Mouse (Mus musculus) monocyte, adult 2 months (primary cell): ENCODE results near the gene Smim22.

ENCODE experiments used
- DNase-seq, 2 experiments: peaks; one replicate each; pipeline ENCODE4 v3.0.0; 2022; ENCODE audit warnings: low spot score in 2 of 2, low read depth in 1 of 2

Smim22 gene

DNA sequence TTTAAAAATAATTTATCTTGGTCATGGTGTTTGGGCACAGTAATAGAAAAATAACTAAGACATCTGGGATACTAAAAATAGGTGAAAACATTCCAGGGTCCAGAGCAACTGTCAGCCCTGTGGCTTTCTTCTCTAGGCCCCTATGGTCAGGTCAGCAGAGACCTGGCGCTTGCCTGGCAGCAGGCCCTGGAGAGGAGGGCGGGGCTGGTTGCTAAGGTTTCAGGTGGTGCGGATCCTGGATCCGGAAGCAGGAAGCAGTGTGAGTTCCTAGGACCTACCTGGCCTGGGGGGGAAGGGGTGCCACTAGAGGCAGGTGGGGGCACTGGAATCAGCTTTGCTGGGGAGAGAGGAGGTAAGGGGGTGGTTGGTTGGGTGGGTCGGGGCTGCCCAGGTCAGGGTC lies at the start of gene Smim22:
Gene Smim22 (plus strand): TSS at position 222 of the 400 bp plus-strand sequence.
- no peak for DNase-seq

DNA sequence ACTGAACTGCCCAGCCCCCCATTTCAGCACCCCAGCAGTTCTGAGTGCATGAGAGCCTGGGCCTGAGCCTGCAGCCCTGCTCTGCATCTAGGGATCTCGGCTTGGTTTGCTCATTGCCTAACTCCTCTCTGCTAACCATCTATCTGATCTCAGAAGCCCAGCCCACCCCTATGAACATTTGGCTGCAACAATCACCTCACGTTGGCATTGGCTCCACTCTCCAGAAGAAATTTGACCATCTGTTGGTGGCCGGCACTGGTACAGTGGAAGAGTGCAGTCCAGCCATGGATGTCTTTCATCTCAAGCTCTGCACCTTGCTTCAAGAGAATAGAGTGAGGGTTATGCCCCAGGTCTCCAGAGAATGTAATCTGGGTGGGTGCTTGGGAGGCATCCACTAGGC lies 49.6 kb upstream of the Smim22 start:
- no peak for DNase-seq

DNA sequence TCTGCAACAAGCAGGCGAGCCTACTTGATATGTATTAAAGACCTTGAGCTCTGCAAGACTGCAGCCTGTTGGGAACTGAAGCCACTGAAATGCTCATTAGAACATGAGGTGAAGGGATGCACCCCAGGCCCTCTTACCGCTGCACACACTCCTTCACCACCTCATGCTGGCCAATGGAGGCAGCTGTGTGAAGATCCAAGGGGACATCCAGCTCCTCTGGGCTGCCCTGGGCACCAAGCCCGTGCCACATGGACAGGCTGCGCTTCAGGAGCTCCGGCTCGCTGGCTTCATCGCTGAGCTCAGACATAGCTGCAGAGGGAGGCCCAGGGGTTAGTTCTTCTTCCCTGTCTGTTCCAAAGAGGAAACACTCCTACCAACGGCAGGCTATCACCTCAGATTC lies 46.8 kb upstream of the Smim22 start:
- no peak for DNase-seq

DNA sequence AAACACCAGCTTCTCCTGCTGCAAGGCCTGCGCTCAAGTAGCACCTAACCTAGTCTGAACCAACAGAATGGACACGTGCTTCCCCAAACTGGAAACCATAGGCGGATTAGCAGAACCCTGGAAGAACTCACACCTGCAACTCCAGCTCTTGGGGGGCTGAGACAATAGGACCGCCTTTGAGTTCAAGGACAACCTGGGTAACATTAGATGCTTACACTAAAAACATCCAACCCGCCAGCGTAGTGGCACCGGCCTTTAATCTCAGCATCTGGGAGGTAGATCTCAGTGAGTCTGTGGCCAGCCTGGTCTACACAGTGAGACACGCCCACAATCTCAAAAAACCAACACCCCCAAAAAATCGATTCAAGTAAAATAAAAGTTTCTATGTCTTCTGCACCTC lies 43.7 kb upstream of the Smim22 start:
- DNase-seq: no peak

DNA sequence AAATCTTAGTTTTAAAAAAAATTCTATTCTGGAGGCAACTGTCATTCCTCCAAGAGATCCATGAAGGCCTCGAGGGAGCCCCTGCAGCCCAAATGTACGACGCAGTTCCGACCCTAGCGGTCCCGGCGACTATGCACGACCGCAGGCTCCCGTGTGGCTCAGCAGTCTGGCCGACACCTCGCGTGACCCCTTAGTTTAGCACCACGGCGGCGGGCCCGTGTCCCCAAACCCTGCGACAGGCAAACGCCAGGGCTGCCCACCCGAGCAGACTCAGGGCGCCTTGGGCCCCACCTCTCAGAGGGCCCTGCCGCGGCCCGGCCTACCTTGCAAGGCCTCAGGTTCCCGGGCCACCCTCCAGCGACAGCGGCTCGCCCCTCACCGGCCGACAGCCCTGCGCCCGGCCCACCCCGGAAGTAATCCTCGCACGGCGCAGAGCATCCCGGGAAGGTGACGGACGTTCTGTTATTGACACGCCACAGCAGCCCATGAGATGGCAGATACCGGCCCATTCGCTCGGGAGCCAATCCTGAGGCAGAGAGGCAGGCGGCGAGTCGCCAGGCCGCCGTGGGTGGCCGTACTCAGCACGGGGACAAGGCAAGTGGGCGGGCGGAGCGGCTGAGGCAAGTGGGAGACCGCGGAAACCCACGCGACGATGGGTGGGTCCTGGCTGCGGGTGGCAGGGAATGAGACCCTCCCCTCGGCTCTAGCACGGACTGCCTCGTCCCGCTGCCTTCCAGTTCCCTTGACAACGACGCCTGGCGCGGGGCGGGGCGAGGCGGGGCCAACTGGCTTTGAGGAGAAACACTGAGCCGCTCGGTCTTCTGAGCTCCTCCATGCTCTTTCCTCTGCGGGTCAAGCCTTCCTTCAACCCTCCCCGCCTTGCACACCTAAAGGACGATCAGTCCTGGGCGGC lies 43.0 kb upstream of the Smim22 start, which contains the start of gene Anks3:
Gene Anks3 (minus strand): TSS at position 409 of the 913 bp plus-strand sequence.
- peak; percentile 94 to 95 for DNase-seq

DNA sequence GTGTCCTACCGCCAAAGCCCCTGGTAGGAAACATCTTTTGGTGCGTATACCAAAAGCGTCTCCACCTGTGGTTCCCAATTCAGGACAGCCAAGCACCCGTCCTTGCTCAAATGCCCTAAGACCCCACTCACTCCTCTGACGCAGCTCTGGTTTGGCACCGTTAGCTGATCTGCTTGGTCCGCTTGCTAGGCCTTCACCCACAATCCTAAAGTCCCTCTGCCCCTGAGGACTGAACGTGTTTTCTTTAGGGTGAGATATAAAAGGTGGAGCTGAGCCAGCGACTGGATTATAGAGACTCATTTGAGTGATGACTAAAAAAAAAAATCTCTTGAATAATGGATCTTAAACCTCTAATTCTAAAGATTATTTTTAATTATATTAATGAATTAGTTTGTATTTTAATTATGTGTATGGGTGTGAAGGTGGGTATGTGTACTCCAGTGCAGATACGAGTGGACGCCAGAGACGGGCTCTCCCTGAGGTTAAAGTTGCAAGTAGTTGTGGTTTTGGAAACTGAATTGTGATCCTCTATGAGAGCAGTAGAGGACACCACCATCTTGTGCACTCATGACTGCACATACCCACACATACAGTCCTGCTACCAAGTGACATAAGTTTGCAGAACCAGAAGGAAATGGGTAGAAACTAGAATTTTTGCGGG lies 42.2 kb upstream of the Smim22 start:
- DNase-seq: no peak

DNA sequence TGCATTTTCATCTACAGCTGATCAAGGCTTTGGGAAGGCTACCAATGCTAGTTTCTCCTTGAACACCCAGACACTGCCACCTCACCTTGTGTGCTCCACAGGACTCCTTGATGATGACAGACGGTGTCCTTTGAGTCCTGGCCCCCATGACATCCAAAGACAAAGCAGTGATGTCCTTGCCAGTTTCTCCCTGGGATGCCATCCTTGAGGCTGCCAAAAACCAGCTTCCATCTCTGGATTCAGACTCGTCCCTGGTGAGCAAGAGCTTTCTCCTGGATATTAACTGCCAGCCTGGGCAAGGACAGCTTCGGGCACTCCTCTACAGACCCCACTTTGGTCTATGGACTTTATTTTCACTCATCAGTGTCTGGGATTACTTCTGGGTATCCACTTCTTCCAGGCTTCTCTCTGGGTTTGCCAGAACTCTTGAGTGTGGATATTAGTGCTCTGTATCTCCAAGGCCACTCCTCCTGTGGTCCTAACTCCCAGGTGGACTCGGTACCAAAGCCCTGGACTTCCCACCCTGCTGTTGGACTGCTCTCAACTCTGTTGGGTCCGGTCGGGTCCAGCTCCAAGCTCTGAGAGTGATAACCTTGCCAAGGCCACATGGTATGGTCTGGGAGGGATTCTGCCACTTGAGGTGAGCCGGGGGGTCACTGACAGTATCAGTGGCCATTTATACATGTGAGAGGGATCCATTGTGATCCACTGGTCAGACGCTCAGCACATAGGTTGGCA lies 41.5 kb upstream of the Smim22 start:
- DNase-seq: no peak

DNA sequence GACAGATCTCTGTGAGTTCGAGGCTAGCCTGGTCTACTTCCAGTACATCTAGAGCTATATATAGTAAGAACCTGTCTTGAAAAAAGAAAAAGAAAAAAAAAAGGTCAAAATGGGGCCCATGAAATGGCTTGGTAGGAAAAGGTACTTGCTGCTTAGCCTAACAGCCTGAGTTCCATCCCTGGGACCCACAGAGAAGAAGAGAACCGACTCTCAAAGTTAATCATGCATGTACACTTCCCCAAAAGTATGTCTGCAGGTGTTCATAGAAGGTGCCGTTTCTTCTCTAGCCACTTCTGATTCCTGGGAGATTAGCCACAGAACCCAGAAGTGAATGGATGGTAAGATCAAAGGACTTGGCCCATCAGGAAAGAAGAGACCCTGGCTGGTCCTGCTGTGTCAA lies 38.7 kb upstream of the Smim22 start:
- DNase-seq: no peak

DNA sequence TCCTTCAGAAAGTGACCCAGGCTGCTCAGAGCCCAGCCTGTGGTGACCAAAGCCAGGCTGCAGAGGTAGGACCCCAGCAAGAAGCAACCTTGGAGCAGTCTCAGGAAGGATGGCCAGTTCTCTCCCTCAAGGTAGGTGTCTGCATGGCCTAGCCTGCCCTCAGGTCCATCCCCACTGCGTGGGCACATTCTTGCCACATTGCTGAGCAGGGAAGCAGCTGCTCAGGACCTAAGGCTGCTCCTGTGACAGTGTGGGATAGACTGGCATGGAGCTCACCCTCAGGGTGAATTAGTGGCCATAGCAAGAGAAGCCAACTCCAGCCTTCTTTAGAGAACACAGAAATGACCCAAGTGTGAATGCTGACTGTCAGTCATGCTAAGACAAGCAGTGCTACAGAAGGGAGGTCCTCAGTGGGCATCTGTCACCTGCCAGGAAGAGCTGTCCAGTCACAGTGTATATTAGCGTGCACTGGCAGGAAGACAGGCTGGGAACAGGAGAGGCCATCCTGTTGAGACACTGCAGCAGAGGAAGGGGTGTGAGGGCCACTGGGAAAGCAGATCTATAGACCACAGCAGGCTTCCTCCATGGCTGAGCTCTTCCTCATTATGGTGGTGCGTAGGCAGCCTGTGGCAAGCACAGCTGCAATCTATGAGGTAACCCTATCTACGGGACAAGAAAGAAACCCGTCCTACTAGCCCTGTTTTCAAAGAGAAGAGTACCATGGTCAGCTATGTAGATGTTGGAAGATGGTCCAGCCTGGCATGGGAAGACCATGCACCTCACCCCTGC lies 37.8 kb upstream of the Smim22 start:
- peak; percentile 23 to 45 for DNase-seq

DNA sequence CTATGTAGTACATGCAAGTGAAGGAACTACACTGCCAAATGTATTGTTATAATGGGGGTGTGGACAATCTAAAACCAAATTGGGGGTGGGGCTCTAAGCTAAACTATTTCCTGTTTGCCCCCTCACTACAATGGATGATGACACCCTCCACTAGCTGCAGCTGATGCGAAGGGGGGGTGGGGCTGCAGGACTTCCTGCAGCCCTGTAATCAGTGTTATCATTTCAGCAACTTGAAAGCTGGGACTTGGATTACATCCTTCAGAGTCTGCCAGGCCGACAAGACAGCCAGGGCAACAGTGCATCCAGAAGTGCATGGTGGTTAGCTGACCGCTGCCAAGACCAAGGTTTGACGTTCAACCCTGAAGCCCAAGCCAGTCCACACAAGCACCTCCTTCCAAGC lies 35.5 kb upstream of the Smim22 start:
- no peak for DNase-seq

DNA sequence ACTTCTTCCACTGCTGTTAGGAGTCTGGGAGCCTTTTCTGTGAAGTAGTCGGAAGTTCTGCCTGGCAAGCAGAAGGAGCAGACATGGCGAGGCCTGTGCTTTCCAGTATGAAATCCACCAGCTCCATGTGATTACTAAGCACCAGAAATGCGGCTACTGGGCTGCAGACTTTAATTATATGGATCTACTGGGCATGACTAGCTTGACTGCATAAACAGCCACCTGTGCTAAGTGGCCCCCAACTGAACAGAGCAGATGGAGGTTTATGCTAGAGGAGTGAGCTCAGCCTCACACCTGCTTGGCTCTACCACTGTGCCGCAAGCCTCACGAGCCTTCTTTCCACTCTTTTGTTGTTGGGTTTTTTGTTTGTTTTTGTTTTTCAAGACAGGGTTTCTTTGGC lies 32.6 kb upstream of the Smim22 start:
- DNase-seq: no peak

DNA sequence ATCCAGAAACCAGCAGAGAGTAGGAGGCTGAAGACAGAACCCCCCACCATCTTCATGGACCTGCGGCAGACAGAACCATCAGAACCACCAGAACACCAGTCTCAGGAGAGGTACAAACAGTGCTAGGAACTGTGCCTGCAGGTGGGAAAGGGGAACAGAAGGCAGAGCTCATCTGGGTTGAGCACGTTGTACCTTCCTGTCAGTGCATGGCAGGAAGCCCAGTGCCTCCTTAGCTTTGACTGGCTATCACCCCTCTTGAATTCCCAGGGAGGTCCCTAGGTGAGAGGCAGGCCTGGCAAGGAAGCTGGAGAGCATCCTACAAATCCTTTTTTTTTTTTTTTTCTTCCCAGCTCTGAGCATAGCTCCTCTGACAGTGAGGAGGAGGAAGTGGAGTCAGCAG lies 30.9 kb upstream of the Smim22 start:
- DNase-seq: no peak

DNA sequence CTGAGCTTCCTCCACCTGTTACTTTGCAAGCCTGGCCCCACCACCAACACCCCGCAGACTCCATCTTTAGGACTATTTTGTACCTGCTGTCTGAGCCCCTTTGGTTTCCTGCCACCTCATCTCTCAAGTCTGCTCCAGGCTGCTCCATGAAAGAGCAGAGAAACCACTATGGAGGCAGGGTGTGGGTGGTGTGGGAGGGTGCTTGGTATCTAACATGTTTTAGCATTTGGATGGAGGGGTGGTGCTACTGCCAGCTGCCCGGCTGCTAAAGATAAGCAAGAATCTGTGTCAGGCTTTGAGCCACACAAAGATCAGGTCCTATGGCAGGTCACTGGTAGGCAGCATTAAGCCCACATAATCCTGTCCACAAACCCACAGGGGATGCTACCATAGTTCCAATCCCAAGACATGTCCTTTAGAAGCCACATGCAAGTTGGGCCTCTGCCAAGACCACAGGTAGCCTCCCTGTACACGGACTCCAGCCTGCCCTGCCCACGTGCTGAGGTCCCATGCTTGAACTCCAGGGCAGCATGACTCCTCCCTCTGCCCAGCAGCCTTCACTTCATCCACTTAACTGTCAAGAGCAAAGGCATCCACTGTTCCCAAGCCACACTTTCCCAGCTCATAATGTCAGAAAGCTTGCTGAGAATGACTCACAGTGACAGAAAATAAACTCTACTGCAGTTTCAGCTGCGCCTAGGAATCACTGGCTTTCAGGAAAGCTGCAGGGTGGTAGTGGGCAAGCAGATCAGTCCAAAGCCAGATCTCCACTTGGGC lies 28.6 kb upstream of the Smim22 start:
- DNase-seq: no peak

DNA sequence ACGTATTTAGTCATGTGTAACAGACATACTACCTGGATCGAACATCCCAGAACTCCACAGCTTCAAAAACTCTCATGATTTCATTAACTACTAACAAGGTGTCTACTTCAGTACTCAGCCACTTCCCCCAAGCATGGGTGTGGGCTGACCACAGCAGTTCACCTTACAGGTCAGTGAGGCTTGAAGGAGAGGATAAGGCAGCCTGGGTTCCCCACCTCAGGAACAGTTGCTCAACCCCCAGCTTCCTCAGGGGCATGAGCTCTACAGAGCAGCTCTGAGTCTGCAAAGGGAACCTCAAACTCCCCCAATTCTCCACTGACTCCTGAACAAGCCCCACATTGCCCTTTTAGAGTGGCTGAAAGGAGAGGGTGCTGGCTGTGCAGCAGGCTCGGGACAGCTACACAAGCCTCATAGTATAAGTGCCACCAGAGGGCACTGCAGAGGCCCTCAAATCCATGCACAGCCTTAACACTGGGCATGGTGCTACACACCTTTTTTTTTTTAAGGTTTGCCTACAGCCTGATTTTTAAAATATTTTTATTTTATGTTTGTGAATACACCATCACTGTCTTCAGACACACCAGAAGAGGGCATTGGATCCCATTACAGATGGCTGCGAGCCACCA lies 27.2 kb upstream of the Smim22 start:
- DNase-seq: no peak

DNA sequence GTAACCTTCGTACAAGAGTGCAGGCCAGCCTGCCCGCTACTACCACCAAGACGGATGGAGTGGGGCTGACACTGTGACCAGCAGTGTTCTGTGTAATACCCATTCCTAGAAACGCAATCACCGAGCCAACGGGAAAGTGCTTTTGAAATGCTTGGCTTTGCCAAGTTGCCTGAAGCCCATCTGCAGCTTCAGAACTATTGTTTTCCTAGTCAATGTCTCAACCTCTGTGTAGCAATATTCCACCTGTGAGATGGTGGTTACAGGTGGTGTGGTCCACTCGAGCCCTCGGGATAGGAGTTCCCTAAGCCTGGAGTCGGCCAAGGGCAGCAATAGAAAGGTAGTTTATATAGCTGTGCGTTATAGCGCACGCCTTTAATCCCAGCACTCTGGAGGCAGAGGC lies 22.4 kb upstream of the Smim22 start:
- DNase-seq: no peak

DNA sequence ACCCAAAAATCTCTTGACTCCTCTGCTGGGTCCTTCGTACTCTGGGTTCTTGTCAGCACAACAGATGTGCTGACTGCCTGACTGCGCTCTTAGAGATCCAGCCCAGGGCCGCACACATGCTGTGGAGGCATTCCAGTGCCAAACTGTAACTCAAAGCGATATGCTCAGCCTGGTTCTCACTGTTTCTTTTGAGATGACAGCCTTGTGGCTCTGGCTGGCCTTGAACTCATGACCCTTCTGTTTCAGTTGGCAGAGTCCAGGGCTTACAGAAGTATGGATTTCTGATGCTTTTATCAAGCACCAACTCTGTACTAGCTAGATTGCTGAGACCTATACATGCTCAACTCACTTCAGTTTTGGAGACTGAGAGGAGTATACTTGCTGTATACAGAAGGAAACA lies 13.8 kb upstream of the Smim22 start:
- DNase-seq: no peak

DNA sequence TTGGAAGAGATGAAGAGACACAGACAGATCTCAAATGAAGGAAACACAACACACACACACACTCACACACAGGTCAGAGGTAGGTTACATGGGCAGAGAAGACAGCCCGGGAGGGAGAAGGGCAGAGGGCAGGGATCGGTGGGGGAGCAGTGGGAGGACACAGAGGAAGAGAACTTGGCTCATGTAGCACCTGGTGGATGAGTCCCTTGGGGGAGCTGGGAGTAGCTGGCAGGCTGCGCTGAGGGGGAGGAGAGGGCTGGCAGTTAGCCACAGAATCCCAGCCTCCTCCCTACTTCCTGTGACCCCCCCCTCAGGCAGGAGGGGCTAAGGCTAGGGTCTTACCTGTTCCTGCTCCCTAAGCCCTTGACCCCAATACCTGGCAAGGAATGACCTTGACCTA lies 9.5 kb upstream of the Smim22 start, which contains the start of gene Sept12:
Gene Sept12 (minus strand): TSS at position 300 of the 400 bp plus-strand sequence.
- DNase-seq: no peak

DNA sequence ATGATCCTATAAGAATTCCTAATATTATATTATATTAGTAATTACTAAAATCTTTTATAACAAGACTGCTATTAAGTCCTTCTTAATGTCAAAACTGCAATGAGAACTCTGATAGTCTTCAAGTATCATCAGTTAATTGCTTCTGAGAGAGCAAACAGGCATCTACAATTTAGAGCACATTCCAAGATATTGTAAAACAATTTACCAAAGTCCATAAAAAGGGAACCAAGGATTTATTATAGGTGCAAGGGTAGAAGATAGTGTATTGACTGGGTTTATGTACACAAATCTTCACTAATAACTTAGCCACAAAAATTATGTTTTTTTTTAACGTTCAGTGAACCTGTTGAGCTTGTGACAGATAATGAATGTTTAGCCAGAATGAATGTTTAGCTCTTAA lies 8.1 kb upstream of the Smim22 start:
- no peak for DNase-seq

DNA sequence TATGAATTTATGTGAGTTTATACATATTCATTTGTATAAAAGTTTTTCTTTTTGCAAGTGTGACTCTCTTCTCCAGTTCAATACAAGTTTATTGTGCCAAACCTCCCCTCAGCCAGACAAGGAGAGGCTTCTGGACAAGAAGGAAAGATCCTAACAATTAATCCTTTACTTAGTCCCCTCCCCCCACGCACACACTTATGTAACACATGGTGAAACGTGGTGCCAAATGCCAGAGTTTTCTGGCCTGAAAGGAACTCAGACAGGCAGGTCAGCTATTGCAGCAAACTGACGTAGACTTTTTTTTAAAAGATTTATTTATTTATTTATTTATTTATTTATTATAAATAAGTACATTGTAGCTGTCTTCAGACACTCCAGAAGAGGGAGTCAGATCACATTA lies 6.5 kb upstream of the Smim22 start:
- DNase-seq: no peak

DNA sequence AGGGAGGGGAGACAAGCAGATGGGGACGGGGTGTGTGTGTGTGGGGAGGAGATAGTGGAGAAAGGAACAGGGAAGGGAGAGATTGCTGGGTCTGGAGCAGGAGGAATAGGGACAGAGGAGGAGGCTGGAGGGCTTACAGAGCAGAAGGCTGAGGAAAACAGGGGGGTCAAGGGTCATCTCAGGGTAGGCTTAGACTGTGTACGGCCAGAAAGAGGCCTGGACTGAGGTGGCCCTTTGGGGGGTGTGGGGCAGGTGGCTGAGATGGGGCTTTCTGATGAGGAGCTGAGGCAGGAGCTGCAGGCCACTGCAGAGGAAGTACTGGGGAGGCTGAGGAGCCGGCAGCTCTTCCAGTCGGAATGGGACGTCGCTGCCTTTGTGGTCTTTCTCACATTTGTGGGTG lies 404 bp downstream of the Smim22 start:
- no peak for DNase-seq
